Mouse (Mus musculus): Measurements from ENCODE around the gene Dgat2.
A peak's percentile ranks its signal among the peaks of the same experiment; 100 is the strongest.

The Dgat2 gene

DNA sequence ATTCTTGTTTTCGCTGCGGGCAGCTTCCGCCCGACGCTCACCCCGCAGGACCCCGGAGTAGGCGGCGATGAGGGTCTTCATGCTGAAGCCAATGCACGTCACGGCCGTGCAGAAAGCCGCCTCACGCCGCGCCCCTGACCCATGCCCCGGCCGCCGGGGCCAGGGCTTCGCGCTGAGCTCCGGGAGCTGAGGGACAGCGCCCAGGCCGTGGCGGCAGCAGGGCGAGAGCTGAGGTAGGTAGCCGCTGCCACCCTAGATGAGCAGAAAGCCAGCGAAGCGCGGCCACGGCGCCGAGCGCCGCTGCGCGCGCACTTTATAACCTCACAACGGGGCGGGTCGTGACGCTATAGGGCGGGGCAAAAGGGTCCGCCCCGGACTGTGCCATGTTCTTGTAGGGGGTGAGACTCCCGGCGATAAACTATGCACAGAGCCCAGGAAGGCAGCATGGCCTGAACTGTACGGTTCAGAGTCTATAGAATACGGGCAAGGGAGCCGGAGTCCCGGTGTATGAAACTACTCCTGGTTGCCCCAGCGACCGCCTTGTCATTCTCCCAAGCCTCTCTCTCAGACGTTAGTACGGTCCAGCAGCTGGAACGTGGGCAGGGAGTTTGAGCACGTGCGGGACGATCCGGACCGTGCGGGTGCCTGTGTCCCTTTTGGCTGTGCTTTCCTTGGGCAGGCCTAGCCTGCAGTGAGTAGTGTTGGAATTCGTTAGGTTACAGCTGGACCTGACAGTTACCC, at the start of gene Dgat2:
Dgat2 (minus strand) TSS at position 288 of the 741 bp plus-strand sequence.
- DNase-seq (ENCODE audit: low read depth in 1 of 2, low spot score in 2 of 2), result peak; percentile 77 to 93

DNA sequence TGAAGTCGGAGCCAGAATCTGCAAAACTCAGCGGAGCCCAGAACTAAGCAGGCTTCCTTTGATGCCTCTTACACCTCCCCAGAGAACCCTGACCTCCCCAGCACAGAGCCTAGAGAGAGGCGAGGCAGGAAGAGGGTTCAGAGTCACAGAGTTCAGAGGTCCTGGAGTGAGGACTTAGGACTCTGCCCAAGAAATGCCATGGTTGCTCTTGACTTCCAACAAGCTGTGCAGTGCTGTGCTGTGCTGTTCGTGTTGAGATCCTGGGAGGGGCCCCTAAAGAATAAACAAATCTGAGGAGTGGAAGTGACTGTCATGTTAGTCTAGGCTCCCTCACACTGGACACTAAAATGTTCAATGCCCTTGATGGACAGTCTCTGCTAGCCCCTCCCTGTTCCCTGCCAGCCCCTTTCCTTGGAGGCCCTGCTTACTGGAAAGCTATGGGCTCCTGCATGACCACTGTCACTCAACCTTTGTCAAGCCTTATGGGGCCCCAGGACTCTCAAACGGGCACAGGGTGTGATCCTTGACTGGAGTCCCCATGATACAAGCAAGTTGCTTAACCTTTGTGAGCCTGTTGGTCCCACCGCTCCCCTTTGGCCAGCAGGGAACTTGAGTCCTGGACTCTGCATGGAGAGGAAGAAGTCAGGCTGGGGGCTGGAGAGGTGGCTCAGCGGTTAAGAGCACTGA, 47.7 kb upstream of the Dgat2 start:
- DNase-seq (ENCODE audit: low read depth in 1 of 2, low spot score in 2 of 2), result no peak

DNA sequence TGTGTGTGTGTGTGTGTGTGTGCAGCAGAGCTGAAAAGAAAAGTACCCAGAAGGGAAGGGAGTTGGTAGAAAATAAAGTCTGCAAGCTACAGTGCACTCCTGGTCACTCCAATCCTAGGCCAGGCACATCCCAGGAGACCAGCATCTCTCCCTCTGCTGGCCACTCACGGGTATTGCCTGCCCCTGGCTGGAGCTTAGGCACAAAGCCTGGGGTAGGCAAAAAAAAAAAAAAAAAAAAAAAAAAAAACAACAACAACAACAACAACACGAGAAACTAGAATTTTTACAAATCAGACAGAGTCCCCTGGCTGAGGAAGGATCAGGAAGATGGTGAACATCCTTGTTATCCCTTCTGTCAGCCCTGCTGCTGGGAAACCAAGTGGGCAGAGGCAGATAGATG, 46.9 kb upstream of the Dgat2 start:
- DNase-seq (ENCODE audit: low read depth in 1 of 2, low spot score in 2 of 2), result no peak

DNA sequence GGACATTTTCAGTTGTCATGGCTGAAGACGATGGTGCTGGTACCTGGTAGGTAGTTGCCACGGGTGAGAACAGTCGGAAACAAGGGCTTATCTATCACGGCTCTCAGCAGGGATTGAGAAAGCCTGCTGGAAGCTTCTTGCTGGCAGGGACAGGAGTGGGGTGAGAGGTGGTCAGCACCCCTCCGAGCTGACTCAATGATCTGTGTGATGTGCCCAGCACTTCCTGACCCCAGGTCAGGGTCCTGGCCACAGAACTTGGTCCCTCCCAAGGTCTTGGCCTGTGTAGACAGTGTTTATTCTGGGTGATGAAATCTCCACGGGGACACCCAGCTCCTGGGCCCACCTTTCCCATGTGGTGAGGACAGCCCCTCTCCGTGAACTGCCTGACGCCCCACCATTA, 46.3 kb upstream of the Dgat2 start:
- DNase-seq (ENCODE audit: low read depth in 1 of 2, low spot score in 2 of 2), result no peak

DNA sequence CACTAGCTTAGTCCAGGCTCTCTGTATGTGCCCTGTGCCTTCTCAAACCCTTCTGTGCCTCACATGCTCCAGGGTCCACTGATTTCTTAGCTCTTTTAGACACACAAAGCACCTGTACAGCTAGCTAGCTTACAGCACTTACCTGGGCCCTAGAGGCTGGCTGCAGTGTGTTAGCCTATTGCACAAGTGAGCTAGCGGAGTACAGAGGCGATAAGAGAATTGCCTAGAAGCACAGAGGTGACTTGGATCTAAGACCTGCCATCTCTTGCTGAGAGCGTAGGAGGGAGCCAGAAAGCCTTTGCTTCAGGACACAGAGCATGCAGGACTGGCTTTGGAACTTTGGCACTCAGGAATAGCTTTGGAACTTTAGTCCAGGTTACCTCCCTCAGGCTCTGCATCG, 44.7 kb upstream of the Dgat2 start:
- DNase-seq (ENCODE audit: low read depth in 1 of 2, low spot score in 2 of 2), result no peak

DNA sequence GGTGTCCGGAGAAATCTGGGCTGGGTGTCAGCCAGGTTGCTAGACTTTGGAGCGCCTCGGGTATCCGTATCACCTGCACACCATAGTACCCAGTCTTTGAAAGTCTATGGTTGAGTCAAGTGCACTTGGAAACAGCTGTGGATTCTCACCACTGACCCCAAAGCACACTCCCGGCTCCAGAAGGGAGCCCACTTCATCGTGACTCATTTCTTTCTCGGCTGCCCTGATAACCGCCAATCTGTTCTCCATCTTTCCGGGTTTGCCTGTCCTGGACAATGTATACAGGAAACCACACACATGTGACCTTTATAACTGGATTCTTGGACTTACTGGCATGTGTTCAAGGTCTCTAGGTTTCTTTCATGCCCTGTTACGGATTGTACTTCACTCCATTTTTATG, 44.1 kb upstream of the Dgat2 start:
- no peak for DNase-seq (ENCODE audit: low read depth in 1 of 2, low spot score in 2 of 2)

DNA sequence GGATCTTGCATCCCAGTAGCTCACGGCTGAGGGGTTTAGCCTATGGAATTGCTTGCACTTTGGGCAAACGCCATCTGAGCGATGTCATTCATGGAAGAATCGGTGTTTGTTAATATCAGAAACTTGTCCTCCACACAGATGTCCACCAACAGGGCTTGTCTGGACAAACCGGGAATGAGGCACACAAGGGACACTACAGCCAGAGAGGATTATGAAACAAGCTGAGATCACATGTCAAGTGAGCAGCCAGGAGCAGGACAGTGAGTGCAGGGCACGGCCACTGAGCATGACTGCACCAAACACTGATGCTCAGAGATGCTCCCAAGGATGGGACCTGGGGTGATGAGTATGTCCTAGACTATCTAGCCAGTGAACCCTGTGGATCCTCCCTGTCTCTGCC, 42.9 kb upstream of the Dgat2 start:
- DNase-seq (ENCODE audit: low read depth in 1 of 2, low spot score in 2 of 2), result no peak

DNA sequence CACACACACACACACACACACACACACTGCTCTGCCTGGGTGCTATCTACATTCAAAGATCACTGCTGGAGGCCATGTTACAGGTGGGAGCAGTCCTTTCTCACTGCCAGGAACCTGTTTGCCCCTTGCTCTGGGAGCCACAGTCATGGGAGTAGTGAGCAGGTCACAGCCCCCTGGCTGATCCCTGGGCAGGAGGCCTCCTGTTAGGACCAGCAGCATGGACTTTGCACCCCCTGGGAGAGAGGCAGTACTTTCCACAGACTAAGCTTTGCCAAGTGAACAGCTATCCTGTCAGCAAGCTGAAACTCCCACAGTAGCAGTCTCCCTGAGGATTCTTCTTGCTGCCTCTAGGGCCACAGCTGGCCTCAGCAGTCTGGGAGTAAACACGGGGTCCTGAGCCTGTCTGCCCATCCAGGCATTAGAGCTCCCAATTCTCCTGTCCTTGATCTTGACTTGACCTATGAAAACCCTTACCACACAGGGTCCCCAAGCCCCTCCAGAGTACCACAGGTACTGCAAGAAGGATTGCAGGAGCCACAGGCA, 42.2 kb upstream of the Dgat2 start:
- DNase-seq (ENCODE audit: low read depth in 1 of 2, low spot score in 2 of 2), result no peak

DNA sequence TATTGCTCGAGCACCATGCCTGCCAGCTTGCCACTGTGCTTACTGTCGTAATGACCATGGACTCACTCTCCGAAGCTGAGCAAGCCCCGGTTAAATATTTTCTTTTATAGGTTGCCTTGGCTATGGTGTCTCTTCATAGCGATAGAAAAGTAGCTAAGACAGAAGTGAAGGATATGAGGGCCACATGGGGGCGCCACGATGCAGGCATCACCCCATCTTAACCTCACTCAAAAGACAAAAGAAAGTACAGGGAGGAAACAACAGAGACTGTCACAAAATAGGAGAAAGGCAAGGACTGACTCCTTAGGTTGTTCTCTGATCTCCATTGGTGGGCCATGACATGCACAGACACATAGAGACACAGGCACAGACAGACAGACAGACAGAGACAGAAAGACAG, 41.7 kb upstream of the Dgat2 start:
- no peak for DNase-seq (ENCODE audit: low read depth in 1 of 2, low spot score in 2 of 2)

DNA sequence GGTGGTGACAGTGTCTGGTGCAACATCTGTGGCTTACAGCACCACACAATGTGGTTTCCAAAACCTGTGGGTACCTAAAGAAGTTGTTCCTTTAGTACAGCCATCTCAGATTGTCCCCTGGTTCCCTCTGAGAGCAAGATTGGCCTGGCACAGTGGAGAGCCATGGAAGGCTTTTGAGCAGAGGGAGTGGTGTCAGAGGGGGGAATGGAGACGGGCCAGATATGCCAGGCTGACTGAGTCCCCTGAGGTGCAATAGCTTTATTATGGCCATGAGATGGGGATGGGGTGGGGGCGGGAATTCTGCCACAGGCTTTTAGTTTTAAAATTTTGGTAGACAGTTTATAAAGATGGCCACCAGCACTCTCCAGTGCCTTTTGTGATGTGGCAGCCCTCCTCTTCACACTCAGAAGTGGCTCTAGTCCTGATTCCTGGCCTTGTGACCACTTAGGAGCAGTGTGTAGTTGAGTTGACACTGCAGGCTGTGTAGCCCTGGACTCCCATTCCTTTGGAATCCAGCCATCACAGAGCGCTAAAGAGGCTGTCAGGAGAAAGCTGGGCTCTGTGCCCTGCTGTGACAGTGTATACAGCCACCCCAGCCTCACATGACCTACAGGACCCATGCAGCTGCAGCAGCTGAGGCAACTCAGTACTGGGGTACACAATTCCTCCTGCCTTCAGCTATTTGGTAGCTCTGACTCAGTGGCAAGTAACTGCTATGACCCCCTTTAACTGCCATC, 35.0 kb upstream of the Dgat2 start:
- DNase-seq (ENCODE audit: low read depth in 1 of 2, low spot score in 2 of 2), result no peak

DNA sequence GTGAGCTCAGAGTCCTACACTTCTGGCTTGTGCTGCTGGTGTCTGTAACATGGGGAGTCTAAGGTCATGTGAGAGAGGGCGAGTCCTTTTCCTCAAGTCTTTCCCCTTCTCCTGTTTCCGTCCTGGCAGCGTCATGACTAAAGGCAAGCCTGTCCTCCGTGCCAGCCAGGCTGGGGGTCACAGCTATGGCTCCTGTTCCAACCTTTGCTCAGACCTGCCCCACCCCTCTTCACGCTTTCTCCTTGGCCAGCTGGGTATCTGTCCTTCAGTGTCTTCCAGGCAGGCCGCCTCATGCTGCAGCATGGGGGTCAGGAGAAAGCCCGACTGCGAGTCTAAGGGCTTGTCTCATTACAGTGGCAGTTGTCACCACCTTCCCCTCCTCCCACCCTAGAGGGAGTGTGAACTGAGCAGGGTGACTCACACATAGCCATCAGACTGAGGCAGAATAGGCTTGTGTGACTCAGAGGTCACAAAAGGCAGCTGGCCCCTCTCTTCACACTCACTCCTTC, 32.9 kb upstream of the Dgat2 start:
- no peak for DNase-seq (ENCODE audit: low read depth in 1 of 2, low spot score in 2 of 2)

DNA sequence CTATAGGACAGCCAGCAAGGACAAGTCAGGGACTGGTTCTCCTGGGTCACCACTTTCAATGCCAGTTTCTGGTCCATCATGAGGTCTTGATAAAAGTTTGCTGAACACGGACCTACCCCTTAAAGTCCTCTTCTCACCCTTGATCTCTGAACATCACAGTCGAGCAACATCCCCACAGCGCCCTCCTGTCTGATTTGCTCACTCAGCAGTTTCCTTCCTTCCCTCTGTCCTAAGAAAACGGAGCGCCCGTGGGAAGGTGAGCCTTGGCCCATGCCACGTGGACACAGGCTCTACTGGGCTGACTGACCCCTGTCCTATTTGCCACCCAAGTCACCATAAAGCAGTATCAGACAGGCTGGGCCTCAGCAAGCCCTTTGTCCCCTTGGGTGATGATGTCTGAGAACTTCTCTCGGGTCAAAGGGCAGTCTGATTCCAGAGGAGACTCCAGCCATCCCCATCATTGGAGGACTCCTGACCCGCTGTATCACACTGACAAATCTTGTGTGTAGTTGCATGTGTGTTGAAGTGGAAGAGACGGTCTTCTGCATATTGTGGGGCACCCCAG, 32.2 kb upstream of the Dgat2 start:
- no peak for DNase-seq (ENCODE audit: low read depth in 1 of 2, low spot score in 2 of 2)

DNA sequence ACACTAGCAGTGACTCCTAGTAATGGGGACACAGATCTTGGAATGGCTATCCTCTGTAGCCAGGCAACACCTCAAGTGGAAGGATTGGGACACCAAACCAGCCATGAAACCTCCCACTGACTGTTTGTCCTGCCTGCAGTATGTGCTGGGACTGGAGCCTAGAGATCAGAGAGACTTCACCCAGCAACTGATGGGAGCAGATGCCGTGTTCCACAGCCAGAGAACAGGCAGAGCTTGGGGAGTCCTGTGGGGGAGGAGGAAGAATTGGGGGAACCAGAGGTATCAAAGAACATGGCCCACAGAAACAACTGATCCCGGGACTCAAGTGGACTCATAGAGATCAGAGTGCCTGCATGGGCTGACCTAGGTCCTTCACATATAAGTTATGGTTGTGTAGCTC, 31.2 kb upstream of the Dgat2 start:
- DNase-seq (ENCODE audit: low read depth in 1 of 2, low spot score in 2 of 2), result no peak

DNA sequence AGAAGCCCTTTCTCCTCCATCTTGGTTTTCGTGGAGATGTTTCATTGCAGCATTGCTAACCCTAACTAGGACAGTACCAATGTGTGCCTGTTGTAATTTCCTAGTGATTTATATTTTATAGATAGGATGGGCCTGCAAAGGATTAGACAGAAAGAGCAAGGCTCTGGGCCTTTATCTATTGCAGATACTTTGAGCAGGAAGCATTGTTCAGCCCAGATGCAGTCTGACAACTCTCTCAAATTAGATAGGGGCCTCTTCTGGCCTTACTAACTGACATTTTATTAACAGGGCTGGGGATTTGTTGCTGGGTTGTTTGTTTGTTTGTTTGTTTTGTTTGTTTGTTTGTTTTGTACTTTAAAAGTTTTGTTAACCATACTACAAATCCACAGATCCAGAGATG, 30.5 kb upstream of the Dgat2 start:
- no peak for DNase-seq (ENCODE audit: low read depth in 1 of 2, low spot score in 2 of 2)

DNA sequence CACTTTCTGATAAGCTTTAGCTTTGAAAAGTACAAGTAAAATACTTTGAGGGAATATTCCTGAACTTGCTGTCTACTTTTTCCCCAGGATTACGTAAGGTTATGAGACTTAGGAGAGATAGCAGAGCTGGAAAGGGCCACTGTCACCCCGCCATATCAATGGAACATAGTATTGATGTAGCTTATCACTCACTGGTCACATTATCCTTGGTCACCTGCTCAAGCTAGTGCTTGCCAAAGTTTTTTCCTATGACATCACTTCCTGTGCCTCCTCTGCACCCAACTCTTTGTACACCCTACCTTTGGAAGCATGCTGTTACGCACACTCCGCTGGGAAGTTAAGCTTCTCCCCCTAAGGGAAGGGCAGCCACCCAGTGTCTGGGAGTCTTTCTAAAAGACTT, 26.2 kb upstream of the Dgat2 start:
- no peak for DNase-seq (ENCODE audit: low read depth in 1 of 2, low spot score in 2 of 2)

DNA sequence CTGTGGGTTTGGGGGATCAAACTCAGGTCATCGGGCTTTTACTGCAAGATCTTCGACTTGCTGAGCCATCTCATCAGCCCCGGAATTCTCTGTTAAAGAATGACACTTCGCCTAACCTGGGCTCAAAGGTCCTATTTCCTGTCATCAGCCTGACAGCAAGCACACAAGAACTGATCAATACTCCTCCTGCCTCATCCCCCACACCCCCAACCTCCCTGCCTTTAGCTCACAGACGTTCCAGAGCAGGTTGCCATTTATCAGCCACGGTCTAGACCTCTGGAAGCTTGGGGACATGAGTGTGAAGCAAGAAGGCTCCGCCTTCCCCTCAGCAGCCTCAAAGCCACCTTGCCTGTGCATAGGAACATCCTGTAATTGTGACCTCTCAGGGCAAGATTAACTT, 23.8 kb upstream of the Dgat2 start:
- no peak for DNase-seq (ENCODE audit: low read depth in 1 of 2, low spot score in 2 of 2)

DNA sequence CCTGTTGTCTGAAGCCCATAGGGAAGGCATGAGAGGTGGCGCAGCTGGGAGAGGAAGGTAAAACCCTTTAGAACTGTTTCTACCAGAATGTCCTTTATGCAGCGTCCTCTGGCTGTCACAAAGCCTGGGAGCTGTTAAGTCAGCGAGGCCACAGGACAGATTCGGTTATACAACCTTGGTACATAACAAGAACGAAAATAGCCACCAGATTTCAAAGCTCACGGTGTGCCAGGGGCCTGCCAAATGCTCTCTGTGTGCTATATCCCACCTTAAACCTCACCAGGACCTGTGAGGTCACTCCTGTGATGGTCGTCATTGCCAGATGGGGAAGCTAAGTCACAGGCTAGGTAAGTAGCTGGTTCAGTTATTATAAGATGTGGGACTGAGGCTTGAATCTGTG, 19.6 kb upstream of the Dgat2 start:
- no peak for DNase-seq (ENCODE audit: low read depth in 1 of 2, low spot score in 2 of 2)

DNA sequence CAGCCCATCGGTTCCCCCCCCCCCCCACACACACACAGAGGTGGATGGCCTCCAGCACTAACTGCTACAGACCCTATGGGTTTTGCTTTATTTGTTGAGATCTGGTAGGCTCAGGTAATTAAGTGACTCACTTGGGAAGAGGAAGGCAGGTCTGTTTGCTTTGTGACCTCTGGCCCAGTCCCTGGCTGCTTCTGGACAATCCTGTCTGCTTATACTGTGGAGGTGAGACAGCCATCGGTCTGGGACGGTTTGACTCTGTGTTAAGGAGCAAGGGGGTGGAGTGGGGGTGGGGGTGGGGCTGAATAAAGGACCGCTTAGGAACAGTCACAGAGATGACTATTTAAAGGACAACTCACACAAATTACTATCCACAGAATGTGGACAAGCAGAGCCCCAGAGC, 17.8 kb upstream of the Dgat2 start:
- DNase-seq (ENCODE audit: low read depth in 1 of 2, low spot score in 2 of 2), result no peak

DNA sequence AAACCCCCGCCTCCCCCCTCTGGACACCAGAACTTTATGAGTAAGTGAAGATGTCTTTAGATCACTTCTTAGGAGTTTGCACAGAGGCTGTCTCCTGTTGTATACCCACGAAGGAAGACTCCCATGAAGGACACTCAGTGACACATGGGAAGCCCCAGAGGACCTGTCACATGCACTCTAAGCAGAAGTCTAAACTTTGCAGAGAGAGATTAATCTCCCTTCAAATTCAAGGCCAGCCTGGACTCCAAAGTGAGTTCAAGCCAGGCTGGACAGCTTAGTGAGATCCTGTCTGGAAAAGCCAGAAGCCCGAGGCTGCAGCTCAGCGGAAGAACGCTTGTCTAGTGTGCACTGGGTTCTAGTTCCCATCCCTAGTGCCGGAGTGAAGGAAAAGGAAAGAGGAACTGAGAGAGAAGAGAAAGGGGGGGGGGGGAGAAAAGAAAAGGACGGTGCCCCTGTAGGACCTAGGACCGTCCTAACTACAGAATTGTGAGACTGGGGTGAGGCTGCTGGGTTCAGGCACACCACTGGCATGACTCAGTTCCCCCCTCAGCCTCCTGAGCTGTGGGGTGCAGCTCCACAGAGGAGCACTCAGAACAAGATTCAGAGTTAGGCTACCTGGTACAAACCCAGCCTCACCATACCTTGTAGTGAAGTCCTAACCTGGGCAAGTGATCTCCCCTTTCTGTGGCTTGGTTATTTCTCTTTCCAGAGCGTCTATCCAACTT, 17.1 kb upstream of the Dgat2 start:
- DNase-seq (ENCODE audit: low read depth in 1 of 2, low spot score in 2 of 2), result no peak

DNA sequence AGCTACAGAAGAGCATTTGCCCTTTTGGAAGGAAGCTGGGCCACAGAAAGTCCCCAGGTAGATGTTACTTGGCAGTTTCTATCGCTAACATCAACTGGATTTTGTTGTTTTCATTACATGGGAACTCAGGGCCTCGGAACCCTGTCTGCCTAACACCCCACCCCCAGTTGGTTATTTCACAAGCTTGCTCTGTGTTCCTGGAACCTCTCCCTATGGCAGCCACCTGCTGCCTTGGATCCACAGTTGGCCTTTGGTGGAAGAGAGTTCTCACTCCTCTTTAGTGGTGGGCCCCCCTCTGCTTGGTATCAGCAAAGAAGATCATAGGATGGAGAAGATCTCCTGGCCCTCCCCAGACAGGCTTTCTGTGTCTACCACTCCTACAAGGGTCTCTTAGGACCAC, 16.3 kb upstream of the Dgat2 start:
- no peak for DNase-seq (ENCODE audit: low read depth in 1 of 2, low spot score in 2 of 2)

DNA sequence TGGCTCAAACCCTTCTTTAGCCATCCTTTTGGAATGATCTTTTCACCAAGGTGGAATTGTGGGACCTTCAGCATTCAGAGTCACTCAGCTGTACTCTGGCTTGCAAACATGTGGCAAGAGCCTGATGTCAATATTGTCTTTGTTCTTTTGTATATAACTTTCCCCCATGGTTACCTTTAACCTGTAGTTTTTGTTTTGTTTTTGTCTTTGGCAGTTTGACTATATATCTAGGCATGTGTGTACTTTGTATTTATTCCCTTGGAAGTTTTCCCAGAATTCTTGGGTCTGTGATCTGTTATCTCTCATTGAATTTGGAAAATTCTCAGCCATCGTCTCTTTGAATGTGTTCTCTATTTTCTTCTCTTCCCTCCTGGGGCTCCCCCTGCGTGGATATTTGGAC, 12.0 kb upstream of the Dgat2 start:
- DNase-seq (ENCODE audit: low read depth in 1 of 2, low spot score in 2 of 2), result no peak

Data from monocyte, adult 2 months (primary cell).